Mouse (Mus musculus) layer of hippocampus, adult 2 months (tissue): ENCODE results near the gene Cox10. TPM values are rescaled to one million over a fixed set of nuclear protein-coding genes. Genes with fewer than 3 reads are reported as not detected.

Experiments
- DNase-seq, 2 experiments: peaks; one replicate each; pipeline ENCODE4 v3.0.0; 2022; ENCODE audit warnings: low spot score in 2 of 2
- H3K27ac ChIP-seq: fragments of 200-600 bp; 2 replicates; pipeline ENCODE4 v1.8.1; 2022
- H3K4me3 ChIP-seq: fragments of 200-600 bp; 2 replicates; pipeline ENCODE4 v1.8.1; 2022; ENCODE audit warnings: mild to moderate bottlenecking
- CTCF ChIP-seq: fragments of 200-600 bp; conservative IDR thresholded peaks from 2 replicates; pipeline ENCODE4 v1.8.1; 2022; ENCODE audit warnings: antibody characterized with exemption, mild to moderate bottlenecking, moderate library complexity
- total RNA-seq, 2 experiments: library from RNA; stranded (reverse); gene quantifications; 2 replicates each; pipeline ENCODE4 v1.2.3; 2021

Cox10 gene
- total RNA-seq, 2 experiments from 2014 or later, result 23.3 to 24.5 TPM

GRCm38 (mm10) chr11:63953887-63954286 lies 125.4 kb downstream of the Cox10 start:
- Histone ChIP-seq H3K27ac (no peak overlapping the region), H3K4me3 (no peak overlapping the region)
- TF ChIP-seq CTCF, result no peak
- no peak for DNase-seq

GRCm38 (mm10) chr11:63952743-63953191 lies 126.5 kb downstream of the Cox10 start:
- Histone ChIP-seq H3K27ac (no peak overlapping the region), H3K4me3 (no peak overlapping the region)
- no peak for TF ChIP-seq CTCF
- DNase-seq, result no peak

DNA sequence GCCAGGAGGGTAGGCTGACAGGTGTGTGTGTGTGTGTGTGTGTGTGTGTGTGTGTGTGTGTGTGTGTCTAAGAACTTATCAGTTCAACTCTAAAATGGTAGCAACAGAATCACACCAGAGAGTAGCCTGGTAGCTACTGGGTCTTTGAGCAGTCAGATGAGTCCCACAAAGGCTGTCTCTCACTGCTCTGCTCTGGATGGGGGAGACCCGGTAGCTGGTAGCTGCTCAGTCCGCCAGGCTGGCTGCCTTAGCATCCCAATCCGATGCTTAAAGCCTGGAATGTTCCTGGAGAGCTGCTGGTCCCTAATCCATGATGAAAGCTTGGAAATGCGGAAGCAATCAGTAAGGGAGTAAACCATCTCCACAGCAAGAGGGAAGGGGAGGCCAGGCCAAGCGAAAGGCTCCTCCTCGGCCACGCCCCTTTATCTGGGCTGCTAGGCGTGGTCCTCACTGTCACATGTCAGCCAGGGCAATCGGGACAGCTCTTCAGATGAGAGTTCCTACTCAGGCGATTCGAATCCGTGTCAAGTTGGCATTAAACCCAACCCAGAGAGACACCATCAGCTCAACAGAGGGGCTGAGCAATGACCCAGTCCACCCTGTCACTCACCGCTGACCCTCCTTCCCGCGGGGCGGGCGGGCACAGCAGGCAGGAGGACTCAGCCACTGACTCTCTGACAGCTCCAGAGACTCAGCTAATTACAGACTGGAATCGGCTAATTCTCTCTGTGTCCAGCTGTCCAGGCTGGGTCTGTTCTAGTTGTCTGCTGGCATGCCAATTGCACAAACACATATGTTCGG lies 127.2 kb downstream of the Cox10 start:
- Histone ChIP-seq H3K27ac (no peak overlapping the region), H3K4me3 (peak overlapping the region; percentile 33; the same call in 1 of the 2 replicates)
- TF ChIP-seq CTCF, result no peak
- DNase-seq, result no peak

DNA sequence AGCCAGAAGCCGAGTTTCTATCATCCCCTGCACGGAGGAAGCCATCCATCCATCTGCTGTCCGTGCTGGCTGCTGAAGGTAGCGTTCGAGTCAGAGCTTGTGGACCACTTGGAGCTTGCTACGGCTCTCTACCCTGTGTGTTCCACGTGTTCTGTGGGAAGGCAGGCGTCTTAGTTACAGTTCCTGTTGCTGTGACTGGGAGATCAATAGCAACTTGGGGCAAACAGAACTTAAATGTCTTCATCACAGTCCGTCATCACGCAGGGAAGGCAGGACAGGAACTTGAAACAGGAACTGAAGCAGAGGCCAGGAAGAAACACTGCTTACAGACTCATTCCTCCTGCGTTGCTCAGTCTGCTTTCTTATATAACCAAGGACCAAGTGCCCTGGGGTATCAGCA lies 130.9 kb downstream of the Cox10 start:
- TF ChIP-seq CTCF, result no peak
- no peak for DNase-seq
- Histone ChIP-seq H3K27ac (no peak overlapping the region), H3K4me3 (no peak overlapping the region)

GRCm38 (mm10) chr11:63947024-63947423 lies 132.2 kb downstream of the Cox10 start:
- Histone ChIP-seq H3K27ac (no peak overlapping the region), H3K4me3 (no peak overlapping the region)
- no peak for DNase-seq
- no peak for TF ChIP-seq CTCF

- no peak for TF ChIP-seq CTCF
- no peak overlapping the region for H3K4me3 ChIP-seq
- no peak overlapping the region for H3K27ac ChIP-seq
- no peak for DNase-seq
These were observed 135.3 kb downstream of the Cox10 start for GRCm38 (mm10) chr11:63943947-63944346.

DNA sequence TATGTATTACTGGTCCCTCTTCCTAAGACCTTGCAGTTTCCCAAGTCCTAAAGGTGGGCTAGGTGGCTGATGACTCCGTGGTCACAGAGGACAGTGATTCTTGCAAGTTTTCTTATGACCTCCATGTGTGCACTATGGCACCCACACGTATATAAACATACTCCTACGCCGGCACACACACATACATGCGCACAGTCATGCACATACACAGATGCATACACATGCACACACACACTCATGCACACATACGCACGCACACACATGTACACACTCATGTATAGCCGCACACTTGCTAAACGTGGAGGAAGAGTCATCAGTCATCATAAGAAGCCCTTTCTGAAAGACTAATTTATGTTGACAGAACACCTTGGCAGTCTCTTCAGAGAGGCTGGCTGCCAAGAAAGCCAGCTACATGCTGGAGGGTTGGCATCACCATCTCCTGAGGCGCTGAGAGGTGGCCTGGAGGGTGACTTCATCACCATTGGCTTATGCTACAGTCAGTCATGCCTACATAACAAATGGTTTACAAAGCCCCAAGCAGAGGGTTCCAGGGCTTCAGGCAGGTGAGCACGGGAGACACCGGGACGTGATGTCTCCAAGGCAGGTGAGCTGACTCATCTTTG lies 135.9 kb downstream of the Cox10 start:
- no peak for TF ChIP-seq CTCF
- Histone ChIP-seq H3K27ac (no peak overlapping the region), H3K4me3 (no peak overlapping the region)
- no peak for DNase-seq

DNA sequence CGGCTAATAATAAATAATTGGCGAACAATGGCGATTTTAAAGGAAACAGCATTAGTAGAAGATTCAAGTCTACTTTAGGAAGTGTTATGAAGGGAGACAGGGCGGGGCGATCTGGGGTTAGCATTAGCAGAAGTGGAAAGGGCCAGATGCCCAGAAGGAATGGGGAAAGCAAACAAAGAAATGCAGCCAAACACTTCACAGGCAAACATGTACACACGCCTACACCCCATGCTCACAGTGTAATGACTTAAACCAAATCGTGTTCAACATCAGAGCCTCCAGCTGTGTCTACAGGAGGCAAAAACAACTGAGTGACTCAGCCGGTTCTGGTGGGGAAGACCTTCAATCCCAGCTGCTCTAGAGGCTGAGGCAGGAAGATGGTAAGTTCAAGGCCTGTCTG lies 137.1 kb downstream of the Cox10 start:
- Histone ChIP-seq H3K4me3 (no peak overlapping the region), H3K27ac (no peak overlapping the region)
- DNase-seq, result no peak
- no peak for TF ChIP-seq CTCF

DNA sequence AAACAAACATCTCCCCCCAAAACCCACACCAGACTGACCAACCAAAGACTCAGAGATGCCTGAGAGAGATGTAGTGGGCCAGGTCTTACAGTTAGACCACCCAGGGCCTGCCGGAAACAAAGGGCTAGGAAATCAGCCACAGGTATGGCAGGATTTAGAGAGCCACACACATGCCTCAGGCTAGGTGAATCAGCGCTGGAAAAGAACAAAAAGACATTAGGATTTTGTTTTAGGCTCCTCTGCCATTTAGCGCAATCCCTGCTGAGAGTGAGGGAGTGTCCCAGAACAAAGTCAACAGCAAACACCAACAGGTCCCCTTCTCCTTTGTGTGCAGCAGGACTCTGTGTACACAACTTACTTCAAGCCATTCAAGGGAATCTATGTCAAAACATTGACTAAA lies 142.6 kb downstream of the Cox10 start:
- no peak overlapping the region for H3K4me3 ChIP-seq
- no peak for TF ChIP-seq CTCF
- no peak overlapping the region for H3K27ac ChIP-seq
- no peak for DNase-seq

GRCm38 (mm10) chr11:63926901-63927300 lies 152.4 kb downstream of the Cox10 start:
- Histone ChIP-seq H3K4me3 (no peak overlapping the region), H3K27ac (no peak overlapping the region)
- DNase-seq, result no peak
- TF ChIP-seq CTCF, result no peak

DNA sequence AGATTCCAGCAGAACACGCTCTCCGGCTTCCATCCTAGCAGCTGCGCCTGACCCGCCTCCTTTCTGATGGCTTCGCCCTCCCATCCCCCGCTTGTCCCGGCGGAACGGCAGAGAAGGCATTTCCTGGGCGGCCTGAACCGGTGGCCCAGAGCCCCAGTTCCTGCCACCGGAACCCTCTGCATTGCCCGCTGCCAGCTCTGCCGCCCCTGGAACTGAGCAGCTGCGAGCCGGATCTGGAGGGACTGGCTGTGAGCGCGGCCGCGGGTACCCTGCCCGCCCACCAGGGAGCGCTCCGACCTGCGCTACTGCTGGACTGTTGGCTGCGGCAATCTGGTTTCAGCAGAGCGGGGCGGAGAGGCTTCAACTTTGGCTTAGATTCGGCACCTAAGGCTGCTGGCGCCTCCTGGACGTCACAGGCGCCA lies 154.1 kb downstream of the Cox10 start:
- peak; percentile 91 for TF ChIP-seq CTCF
- Histone ChIP-seq H3K27ac (no peak overlapping the region), H3K4me3 (peak overlapping the region; percentile 34; the same call in 1 of the 2 replicates)
- DNase-seq, result peak; percentile 52 to 68

DNA sequence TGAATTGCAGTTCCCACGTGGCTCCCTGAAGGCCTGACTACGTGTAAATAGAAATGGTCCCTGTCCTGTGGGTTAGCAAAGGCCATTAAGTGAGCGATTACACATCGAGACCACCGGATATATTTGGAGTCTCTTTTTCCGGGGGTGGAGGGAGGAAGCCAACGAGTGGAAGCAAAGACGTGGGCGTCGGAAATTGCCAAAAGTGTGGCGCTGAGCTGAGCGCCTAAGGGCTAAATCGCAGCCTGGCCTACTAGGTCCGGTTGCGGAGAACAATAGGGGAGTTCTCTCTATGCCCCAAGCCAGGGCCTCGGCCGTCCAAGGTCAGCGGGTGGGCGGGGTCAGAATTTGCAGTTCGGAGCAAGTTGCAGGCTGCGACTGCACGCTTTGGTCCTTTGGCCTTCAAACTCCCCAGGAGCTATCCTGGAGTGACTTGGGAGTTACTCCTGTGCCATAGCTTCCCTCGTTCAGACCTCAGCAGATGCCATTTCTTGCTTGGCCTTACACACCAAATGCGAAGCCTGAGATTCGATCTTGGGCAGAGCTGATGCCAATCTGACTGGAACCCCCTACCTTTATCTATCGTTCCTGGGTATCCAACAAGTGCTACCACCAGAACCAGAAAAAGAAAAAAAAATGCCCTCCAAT lies 154.9 kb downstream of the Cox10 start:
- H3K4me3 ChIP-seq, result no peak overlapping the region
- no peak for DNase-seq
- TF ChIP-seq CTCF, result no peak

DNA sequence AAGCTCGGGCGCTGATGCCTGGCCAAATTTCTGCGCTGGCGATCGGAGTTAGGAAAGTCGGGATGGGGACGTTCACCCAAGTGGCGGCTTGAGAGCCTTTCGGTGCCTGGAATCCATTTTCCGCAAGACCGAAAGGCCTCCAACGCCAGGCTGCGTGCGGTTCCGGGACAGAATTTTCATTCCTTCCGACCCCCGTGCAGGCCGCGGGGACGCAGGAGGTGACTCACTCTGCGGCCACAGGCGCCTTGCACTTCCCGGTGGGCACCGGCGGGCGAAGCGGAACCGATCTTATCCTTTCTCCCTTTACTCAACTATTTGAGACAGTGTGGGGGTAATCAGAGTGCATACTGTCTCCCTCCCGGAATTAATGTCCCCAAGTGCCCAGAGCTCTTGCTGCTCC lies 155.9 kb downstream of the Cox10 start:
- no peak for TF ChIP-seq CTCF
- Histone ChIP-seq H3K4me3 (peak overlapping the region; percentile 17; the same call in 1 of the 2 replicates), H3K27ac (no peak overlapping the region)
- no peak for DNase-seq

More for the DNA sequence above, 154.9 kb downstream of the Cox10 start:
- no peak overlapping the region for H3K27ac ChIP-seq
